Mouse (Mus musculus) mouse trophoblast stem cell (cell line): ENCODE results near the gene Cgref1.

Experiments used
- in situ Hi-C, 2 experiments: fragments of 300-500 bp; cut with MseI, MboI; formaldehyde crosslinking; loops; 2 replicates in 1 of 2; 3 replicates in 1 of 2; pipeline ENCODE4 v1.15.1; 2025

The Cgref1 gene

DNA sequence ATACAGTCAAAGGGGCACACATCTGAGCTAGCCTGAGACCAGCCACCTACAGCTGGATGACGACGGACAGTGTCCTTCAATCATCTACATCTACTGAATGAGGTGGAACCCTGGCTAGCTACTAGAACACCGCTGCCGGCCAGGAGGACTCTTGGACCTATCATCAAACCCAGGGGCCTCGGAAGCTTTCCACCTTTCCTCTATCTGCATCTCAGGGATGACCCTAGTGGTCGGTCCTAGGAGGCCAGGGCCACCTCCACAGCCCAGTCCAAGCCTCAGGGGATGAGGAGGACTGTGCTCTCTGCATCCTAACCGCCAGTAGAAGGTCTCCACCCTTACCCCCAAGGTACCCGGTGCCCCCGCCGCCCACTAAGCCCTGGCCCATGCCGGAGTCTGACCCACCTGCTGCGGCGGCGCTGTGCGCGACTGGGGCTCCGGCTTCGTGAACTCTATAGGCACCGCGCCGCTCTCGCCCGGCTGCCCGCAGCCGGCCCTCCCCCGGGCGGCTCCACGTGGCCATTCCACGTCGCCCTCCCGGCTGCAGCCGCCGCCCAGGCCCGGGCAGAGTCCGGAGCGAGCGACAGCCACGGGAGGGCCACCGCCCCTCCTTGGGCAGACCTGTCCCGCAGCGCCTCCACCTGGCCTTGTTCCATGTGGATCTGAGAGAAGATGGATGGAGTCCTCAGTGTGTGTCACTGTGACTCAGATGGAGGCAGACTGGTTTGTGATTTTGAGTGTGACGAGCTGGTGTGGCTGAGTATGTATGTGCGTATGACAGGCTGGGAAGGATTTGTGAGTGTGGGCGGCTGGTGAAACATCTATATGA is at the start of gene Cgref1:
TSS of gene Cgref1 (minus strand) at position 636 of the 826 bp plus-strand sequence.
- in situ Hi-C loops: no loop called here

DNA sequence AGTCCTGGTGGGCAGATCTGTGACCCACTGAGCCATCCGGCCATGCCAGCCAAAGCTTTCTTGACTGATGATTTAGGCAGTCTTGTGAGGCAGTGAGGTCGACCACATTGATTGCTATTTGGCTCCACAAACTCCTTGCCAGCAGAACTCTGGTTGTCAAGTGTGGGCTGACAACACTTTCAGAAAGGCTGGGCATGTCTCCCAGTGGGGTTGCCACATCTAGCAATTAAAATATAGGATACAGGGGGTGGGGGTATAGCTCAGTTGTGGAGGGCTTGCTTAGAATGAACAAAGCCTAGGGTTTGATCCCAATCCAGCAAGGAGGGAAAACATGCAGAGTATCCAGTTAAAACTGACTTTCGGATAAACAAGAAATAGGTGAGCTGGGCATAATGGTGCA is 48.7 kb upstream of the Cgref1 start:
- in situ Hi-C loops: loop anchor here in 1 of 2 experiments (10.0 kb wide), 1 partner anchor 189 kb away; no protein-coding TSS in a partner anchor

DNA sequence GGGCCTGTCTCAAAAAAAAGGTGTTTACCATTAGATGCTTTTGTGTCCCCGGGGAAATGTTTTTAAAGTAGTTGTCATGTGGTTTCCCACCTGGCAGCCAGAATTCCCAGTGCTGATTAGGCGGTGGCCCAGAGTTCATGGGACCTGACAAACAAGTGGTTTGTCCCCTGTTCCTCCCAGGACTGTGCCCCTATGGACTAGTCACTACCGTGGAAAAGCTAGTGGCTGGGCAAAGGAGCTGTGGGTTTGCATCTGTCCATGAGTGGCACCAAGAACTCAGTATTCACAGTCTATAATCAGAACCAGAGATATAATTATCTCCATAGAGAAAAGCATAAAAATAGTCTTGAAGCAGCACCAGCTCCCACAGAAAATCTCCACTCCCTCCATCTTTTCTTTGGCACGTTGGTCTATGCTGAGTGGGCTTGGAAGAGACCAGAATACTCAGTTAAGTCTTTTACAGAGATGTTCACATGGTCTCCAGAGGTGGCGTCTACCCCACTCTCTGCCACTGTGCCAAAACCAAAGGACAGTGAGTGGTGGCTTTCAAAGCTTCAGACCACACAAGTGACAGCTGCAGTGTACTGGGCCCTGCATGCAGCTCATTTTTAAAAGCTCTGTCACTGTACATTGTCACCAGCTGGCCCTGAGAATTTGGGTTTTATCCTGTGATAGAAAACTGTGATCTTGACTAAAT is 47.7 kb upstream of the Cgref1 start:
- in situ Hi-C loops: loop anchor here in 1 of 2 experiments (10.0 kb wide), 1 partner anchor 188 kb away; no protein-coding TSS in a partner anchor

DNA sequence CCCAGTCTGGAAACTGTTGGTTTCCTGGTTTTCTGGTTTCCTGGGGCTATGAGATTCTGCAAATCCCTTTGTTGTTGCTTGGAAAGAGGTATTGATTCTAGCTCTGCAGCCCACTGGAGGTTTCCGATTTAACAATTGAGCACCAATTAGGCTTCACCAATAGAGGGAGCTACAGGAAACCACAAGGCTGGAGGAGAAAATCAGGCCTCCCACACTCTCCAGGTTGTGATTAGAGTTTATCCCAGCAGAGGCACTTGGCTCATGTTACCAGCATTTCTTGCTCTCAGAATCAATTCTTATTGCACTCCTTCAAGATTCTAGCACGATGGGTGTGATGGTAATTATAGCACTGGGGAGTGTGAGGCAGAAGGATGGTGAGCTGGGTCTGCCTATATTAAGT is 37.0 kb upstream of the Cgref1 start:
- in situ Hi-C loops: no loop called here

DNA sequence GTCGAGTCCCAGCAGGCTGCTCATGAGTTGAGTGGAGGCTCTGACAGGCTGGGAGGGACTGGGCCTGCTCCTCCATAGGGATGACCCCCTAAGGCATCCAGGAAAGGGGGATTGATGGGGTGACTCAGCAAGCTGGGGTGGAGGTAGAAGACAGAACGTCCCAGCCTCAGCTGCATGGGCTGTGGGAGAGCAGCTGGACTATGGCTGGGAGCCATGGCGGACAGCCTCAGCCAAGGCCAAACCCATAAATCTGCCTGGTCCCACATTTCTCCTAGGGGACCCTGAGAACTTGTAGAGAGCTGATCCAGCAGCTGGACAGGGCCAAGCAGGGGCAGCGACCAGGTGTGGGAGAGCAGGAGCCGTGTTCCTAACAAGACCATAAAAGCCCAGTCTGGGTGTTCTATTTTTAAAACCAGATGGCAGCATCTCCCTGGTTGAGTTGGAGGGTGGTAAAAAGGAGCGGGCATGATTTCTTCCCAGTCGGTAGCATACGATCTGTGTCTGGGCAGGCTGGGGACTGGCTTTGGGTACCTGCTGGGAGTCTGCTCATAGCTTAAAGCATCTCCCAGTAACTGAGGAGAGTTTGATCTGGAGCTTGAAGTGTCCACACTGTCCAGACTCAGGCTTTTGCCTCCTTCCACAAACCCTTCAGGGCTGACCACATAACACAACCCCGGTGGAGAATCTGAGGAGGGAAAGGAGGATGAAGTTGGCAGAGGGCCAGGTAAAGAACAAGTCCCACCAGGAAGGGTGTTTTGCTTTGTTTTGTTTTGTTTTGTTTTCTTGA is 29.7 kb upstream of the Cgref1 start:
- in situ Hi-C loops: no loop called here

DNA sequence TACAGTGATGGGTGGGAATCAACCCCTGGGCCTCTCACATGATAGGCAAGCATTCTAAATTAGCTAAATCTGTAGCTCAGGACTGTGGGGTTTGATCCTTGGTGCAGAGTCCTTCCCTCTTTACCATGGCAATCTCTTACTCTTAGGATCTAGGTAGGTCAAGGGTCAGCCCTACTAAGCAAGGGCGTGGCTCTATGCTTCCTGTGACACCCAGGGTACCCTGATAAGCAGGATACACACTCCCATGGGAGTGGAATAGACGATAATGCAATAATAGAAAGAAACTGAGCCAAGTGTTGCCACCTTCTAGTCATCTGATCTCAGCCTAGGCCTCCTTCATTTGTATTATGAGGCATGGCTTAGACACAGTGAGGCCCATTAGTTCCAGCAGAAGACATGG is 24.0 kb upstream of the Cgref1 start:
- in situ Hi-C loops: no loop called here

DNA sequence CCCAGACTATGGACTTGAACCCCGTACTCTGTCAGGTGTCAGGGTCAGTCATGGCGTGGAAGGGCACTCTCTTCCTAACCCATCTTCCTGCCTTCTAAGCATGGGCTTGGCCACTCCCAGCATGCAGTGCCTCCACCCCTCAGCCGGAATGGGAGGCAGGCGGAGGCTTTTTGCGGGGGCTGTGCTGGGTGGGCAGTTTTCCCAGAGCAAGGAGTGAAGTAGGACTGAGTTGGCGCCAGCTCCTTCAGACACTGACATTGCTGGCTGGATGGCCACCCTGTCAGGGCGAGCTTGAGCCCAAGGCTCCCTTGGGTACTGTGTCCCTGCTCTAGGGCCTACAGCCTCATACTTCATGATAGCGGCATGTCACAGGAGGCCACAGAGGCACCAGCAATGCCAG is 23.0 kb upstream of the Cgref1 start, which contains the start of gene Tcf23:
TSS of gene Tcf23 (plus strand) at position 247 of the 400 bp plus-strand sequence.
- in situ Hi-C loops: no loop called here

DNA sequence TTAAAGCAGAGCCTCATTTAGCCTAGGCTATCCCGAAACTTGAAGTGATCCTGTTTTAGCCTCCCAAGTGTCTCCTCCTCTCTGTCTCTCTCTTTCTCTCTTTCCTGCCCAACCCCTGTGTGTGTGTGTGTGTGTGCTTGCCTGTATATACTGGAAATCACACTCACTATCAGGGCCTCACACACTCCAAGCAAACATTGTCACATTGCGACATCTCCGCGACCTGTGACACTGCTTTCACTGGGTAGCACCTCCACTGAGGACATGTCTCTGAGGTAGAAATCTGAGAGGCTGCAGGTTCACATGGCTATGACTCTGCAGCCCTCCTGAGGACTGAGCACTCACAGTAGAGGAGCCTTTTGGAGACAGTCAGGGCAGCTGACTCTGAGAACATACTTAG is 20.8 kb upstream of the Cgref1 start:
- in situ Hi-C loops: no loop called here

DNA sequence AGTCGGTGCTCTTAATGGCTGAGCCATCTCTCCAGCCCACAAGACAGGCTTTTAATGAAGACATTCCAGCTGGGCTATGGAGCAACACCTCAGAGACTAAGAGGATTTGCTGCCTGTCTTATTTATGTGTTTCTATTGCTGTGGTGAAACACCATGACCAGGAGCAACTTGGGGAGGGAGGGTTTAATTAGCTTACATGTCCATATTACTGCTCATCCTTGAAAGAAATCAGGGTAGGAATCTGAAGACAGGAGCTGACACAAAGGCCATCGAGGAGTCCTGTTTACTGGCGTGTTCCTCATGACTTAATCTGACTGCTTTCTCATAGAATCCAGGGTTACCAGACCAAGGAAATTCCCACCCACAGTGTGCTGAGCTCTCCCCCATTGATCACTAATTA is 18.5 kb upstream of the Cgref1 start:
- in situ Hi-C loops: no loop called here

DNA sequence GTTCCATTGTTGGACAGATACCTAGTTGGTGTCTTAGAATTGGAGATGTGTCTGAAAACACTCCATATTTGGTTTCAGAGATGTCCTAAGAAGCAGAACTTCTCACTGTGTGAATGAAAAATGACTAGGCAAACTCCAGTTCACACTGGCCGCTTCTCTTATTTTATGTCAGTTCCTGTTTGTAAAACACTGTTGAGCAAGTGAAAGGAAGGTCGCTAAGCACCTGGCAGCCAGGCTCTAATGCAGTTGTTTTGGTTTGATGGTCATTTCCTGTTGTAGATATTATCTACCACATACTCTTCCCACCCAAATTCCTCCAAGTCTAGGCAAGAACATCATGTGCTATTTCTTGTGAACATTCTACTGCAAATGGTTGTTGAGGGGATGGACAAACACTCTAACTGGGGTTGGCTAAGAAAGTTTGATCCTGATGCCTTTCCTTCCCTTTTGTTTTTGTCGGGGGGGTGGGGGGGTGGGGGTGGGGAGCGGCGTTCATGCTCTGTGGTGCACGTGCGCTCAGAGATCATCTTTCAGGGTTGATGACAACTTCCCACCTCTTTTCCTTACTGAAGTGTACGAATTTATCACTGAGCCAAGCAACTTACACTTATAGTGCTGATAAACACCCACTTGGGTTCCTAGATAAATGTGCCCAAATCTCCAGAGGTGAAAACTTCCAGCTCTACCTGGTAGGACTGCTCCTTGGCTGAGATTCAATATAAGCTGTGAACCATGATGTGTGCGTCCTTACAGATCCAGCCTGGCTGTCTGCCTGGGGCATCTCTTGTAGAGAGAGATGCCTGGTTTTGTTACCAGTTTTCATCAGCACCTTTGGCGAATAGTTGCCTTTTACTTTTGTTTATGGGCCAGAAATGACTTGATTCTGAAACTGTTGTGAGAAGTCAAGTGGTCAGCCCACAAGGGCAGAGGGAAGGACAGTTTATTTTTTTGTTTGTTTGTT is 16.4 kb upstream of the Cgref1 start:
- in situ Hi-C loops: no loop called here

DNA sequence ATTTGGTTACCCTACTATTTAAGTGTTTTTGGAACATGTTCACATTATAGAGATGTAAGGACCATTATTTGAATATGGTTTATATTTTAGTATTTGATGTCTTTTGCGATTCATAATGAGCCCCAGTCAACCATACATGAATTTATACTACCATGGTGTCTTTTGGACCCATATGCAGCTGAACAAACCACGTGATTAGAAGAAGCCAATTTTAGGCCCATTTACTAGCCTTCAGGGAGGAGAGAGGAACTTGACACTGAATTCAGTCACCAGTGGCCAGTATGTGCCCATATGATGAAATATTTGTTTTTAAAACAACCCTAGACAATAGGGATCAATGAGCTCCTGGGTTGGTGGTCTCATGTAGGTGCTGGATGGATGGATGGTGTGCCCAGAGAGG is 15.4 kb upstream of the Cgref1 start:
- in situ Hi-C loops: no loop called here

DNA sequence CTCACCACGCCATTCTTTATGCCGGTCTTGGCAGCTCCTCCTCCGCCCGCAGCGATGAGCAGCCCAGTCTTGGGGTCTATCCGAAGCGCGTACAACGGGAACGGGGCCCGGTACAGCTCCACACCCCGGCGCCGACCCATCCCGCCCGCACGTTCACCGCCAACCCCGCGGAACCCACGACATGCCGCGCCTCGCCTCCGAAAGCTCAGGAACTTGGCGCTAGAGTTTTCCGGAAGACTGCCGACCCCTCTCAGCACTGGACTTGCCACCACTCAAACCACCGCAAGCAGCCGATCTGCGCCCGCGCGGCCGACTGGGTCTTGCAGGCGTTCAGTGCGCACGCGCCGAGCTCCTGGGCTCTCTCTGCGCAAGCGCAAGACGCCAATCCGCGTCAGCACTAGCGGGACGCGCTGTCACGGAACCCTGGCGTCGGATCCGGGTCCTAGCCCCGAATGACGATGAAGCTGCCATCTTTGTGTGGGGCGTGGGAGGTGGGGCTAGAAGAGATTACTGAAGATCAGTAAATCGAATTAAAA is 14.6 kb upstream of the Cgref1 start, which contains the start of gene Preb:
TSS of gene Preb (minus strand) at position 396 of the 536 bp plus-strand sequence.
- in situ Hi-C loops: no loop called here

DNA sequence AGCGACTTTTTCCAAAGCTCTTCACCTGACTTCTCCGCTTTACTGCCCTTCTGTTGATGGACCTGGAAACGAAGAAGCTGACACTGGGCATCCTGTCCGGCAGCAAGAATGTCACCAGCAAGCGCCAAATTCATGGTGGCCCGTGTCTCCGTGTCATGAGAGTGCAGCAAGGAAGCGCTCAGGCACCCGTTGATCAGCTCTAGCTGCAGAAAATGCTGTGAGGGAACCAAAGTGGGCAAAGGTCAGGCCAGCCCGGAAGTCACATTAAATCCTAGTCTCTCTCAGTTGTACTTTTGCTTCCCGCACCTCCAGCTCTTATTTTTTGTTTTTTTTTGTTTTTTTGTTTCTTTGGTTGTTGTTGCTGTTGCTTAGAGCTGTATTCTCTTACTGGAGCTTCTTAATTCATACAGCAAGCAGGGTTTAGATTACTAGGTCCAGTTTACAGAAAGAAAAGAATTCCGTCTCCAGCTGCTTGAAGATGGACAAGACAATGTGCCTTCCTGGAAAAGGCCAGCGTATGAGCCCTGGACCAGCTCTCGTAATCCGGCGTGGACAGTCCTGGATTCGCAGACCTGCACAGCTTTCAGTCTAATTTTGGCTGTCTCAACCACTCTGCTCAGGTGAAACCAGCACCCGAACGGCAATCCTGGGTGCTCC is 13.9 kb upstream of the Cgref1 start:
- in situ Hi-C loops: no loop called here

DNA sequence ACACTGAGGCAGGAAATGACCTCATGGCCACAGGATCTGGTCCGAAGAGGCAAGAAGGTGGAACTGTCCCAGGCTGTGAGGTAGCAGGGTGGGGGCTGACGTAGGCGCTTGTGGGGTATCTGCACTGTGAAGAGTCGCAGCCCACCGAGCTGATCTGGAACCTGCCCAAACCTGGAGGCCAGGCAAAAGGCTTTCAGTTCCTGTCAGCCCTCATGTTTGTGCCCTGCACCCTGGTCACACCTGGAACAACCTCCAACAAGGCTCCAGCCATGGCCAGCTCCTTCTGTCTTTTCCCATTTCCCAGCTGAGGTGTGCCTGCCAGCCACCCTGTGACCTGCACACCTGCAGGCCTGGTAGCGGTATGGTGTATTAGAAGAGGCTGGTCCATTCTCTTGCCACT is 12.5 kb upstream of the Cgref1 start:
- in situ Hi-C loops: no loop called here

DNA sequence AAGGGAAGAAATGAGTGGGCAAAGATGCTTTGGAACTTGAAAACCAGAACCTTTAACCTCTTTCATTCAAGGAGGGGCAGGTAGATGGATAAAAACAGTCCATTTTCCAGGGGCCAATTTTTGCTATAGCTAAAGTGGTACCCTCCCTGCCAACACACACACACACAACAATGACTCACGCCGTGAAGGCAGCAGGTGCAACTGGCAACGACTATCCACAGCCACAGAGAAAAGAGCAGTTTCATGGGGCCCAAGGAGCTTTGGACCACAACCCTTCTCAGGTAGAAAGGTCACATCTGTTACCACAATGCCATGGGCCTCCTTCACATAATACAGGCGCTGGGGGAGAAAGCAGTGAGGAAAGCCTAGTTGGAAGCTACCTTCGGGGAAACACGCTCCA is 10.4 kb upstream of the Cgref1 start:
- in situ Hi-C loops: no loop called here

DNA sequence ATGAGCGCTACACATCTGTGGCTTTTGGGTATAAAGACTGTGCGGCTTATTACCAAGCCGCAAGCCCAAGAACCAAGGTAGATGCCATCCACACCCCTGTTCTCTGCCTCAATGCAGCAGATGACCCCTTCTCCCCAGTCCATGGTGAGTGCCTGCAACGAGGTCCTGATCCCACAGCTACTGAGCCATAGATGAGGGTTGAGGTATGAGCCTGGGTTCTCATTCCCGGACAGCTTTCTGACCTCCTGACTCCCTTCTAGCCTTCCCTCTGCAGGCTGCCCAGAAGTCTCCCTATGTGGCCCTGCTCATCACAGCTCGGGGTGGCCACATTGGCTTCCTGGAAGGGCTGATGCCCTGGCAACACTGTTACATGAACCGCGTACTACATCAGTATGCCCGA is 9.2 kb upstream of the Cgref1 start:
- in situ Hi-C loops: no loop called here

DNA sequence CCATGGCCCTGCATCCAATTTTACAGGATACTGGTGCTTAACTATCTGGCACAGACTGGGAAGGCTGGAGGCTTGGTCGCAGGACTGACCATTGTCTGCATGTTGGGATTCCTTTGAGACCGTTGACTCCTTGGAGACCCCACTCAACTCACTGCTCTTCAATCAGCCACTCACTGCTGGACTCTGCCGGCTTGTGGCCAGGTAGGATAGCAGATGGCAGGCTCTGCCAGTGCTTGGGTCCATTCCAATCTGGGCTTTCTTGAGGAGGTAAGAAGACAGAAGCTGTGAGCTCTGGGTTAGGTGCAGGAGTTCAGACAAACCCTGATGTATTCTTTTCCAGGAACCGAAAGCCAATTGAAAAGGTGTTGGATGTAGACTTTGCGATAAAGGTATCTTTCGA is 8.7 kb upstream of the Cgref1 start:
- in situ Hi-C loops: no loop called here

DNA sequence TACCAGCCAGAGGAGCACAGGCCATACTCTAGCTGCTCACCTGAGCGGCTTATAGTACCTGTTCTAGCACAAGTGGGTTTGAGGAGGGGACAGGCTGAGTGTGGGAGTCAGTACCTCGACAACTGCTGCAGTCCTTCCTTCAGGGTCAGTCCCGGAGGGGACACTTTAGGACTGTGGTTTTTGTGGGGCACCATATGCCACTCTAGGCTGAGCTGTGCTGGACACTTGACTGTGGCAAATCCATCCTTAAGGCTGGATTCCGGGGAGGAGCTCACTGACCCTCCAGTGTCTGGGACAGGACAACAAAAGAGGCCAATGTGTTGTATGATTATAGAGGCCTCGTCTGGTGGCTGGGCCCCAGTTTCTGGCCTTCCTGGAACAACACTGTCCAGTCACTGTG is 7.2 kb upstream of the Cgref1 start:
- in situ Hi-C loops: no loop called here

DNA sequence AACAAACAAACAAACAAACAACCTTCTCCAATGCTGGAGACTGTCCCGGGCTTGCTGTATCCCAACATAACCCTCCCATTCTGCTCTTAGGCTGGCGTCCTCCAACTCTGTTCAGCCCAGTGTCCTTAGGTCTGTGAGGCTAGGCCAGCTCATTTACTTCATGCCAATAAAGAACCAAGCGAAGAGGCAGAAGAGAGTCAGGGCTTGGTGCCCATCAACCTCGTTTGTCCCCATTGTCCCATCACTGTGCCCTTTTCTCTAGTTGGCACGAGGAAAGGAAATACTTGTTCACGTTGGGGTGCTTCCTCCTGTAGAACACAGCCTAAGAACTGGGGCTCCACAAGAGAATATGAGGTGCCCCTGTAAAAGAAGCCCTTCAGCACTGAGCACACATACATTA is 6.3 kb upstream of the Cgref1 start:
- in situ Hi-C loops: no loop called here

DNA sequence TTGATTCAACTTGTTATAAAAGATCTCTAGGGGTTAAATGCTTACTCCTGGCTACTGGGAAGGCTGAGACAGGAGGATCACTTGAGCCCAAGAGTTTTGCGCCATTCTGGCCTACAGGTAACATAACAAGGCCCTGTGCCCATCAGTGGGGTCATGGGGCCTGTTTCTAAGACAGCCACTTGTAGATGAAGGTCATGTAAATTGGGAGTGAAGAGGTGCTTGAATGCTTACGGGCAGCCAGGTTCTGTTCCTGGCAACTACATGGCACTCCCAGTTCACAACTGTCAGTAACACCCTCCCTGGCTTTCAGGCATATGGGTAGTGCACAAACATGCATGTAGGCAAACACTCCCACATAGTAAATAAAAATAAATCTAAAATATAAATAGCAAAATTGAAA is 5.5 kb upstream of the Cgref1 start:
- in situ Hi-C loops: no loop called here
